Mouse (Mus musculus): ENCODE measurements at regions not wholly inside any gene's neighbourhood (a gene's known extent, or its start where the extent isn't known, plus 50 kb on each side); places are given as distances from the start of the nearest gene placed in this dataset.

DNA sequence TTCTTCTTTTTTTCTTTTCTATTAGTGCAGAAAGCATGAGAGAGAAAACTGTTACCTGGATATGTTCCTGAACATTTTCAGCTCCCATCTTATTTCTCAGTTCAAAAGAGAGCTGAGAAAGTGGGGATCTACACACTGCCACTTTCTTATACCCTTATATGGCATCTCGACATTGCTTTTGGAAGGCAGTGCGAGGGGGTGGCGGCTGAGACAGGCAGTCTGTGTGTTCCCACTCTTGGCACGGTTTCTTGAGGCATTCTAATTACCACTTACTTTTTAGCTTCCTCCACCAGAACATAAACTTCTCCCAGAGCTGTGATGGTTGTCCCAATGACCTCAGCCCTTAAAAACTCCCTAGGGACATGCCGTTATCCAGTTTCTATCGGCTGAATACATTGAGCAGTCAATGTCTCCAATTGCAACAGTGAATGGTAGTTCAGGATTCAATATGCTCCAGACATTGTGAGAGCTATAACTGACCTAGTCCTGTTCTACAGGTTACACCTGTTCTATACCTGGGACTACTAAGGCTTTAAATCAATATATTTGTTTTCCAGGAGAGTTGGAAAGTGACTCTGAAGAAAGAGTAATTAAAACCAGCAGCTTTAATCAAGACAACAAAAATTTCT lies 106.8 kb downstream of the D1Ertd622e start:
- TF ChIP-seq CTCF (IDR thresholded peaks at IDR 0.05; ENCODE audit: low read depth) (no peak), EP300 (optimal IDR thresholded peaks at IDR 0.05) (no peak)

Data from stomach, postnatal 0 days (tissue).